Mouse (Mus musculus): Measurements from ENCODE around the gene Bid. TPM values are rescaled to one million over a fixed set of nuclear protein-coding genes. Genes with fewer than 3 reads are reported as not detected.

Gene Bid
- polyA plus RNA-seq, 1 experiment from 2014 or later, result 29.6 TPM

- ATAC-seq, result no peak
- Histone ChIP-seq H3K4me3 (replicated peaks; ENCODE audit: low read length) (no peak overlapping the region), H3K27ac (ENCODE audit: low read length) (no peak overlapping the region), H3K36me3 (ENCODE audit: control insufficient read depth, insufficient read depth) (no peaks in the 10 kb centered on the region; the same call in 1 of the 2 replicates), H3K27me3 (replicated peaks; ENCODE audit: control insufficient read depth, insufficient read depth, low read length) (no peaks in the 10 kb centered on the region), H3K9ac (replicated peaks; ENCODE audit: low read depth, low read length) (no peak overlapping the region), H3K9me3 (ENCODE audit: control insufficient read depth, low read length) (no peaks in the 10 kb centered on the region), H3K4me2 (ENCODE audit: low read length) (no peak overlapping the region), H3K4me1 (replicated peaks; ENCODE audit: control insufficient read depth, insufficient read depth, low read length) (no peaks in the 10 kb centered on the region)
- 92% methylated on average over 12 of the region's 12 CpGs for WGBS
Measured at GRCm38 (mm10) chr6:120938763-120939450, 22.3 kb upstream of the Bid start.

- Histone ChIP-seq H3K27me3 (replicated peaks; ENCODE audit: control insufficient read depth, insufficient read depth, low read length) (no peaks in the 10 kb centered on the region), H3K4me3 (replicated peaks; ENCODE audit: low read length) (no peak overlapping the region), H3K4me2 (ENCODE audit: low read length) (no peak overlapping the region), H3K4me1 (replicated peaks; ENCODE audit: control insufficient read depth, insufficient read depth, low read length) (no peaks in the 10 kb centered on the region), H3K27ac (ENCODE audit: low read length) (no peak overlapping the region), H3K36me3 (ENCODE audit: control insufficient read depth, insufficient read depth) (no peaks in the 10 kb centered on the region; the same call in 1 of the 2 replicates), H3K9me3 (ENCODE audit: control insufficient read depth, low read length) (no peaks in the 10 kb centered on the region), H3K9ac (replicated peaks; ENCODE audit: low read depth, low read length) (no peak overlapping the region)
- 82% methylated on average over 11 of the region's 11 CpGs for WGBS
- ATAC-seq, result no peak
Measured at GRCm38 (mm10) chr6:120937999-120938608, 21.5 kb upstream of the Bid start.

- Histone ChIP-seq H3K36me3 (ENCODE audit: control insufficient read depth, insufficient read depth) (peaks cover 3% of the 10 kb centered on the region; the same call in 1 of the 2 replicates), H3K27ac (ENCODE audit: low read length) (no peak overlapping the region), H3K9ac (replicated peaks; ENCODE audit: low read depth, low read length) (no peak overlapping the region), H3K4me2 (ENCODE audit: low read length) (no peak overlapping the region), H3K9me3 (ENCODE audit: control insufficient read depth, low read length) (no peaks in the 10 kb centered on the region), H3K4me3 (replicated peaks; ENCODE audit: low read length) (no peak overlapping the region), H3K27me3 (replicated peaks; ENCODE audit: control insufficient read depth, insufficient read depth, low read length) (no peaks in the 10 kb centered on the region), H3K4me1 (replicated peaks; ENCODE audit: control insufficient read depth, insufficient read depth, low read length) (no peaks in the 10 kb centered on the region)
- 87% methylated on average over 16 of the region's 16 CpGs for WGBS
- no peak for ATAC-seq
Measured at GRCm38 (mm10) chr6:120937104-120937617, 20.5 kb upstream of the Bid start.

- WGBS, result 80% methylated on average over 4 of the region's 4 CpGs
- Histone ChIP-seq H3K36me3 (ENCODE audit: control insufficient read depth, insufficient read depth) (peaks cover 3% of the 10 kb centered on the region; the same call in 1 of the 2 replicates), H3K9me3 (ENCODE audit: control insufficient read depth, low read length) (no peaks in the 10 kb centered on the region), H3K27me3 (replicated peaks; ENCODE audit: control insufficient read depth, insufficient read depth, low read length) (no peaks in the 10 kb centered on the region), H3K4me1 (replicated peaks; ENCODE audit: control insufficient read depth, insufficient read depth, low read length) (no peaks in the 10 kb centered on the region), H3K4me3 (replicated peaks; ENCODE audit: low read length) (no peak overlapping the region), H3K4me2 (ENCODE audit: low read length) (no peak overlapping the region), H3K9ac (replicated peaks; ENCODE audit: low read depth, low read length) (no peak overlapping the region), H3K27ac (ENCODE audit: low read length) (no peak overlapping the region)
- ATAC-seq, result no peak
Measured at GRCm38 (mm10) chr6:120934176-120934575, 17.5 kb upstream of the Bid start.

- ATAC-seq, result no peak
Measured at GRCm38 (mm10) chr6:120933670-120934069, 17.0 kb upstream of the Bid start.

GRCm38 (mm10) chr6:120932597-120932996, 15.9 kb upstream of the Bid start:
- peaks cover 3% of the 10 kb centered on the region; the same call in 1 of the 2 replicates for H3K36me3 ChIP-seq (ENCODE audit: control insufficient read depth, insufficient read depth)
- H3K27ac ChIP-seq (ENCODE audit: low read length), result no peak overlapping the region
- H3K27me3 ChIP-seq (replicated peaks; ENCODE audit: control insufficient read depth, insufficient read depth, low read length), result no peaks in the 10 kb centered on the region
- H3K4me2 ChIP-seq (ENCODE audit: low read length), result no peak overlapping the region
- no peaks in the 10 kb centered on the region for H3K9me3 ChIP-seq (ENCODE audit: control insufficient read depth, low read length)
- no peak overlapping the region for H3K4me3 ChIP-seq (replicated peaks; ENCODE audit: low read length)
- no peaks in the 10 kb centered on the region for H3K4me1 ChIP-seq (replicated peaks; ENCODE audit: control insufficient read depth, insufficient read depth, low read length)
- no peak overlapping the region for H3K9ac ChIP-seq (replicated peaks; ENCODE audit: low read depth, low read length)
- no peak for ATAC-seq
- 94% methylated on average over 12 of the region's 12 CpGs for WGBS

More at GRCm38 (mm10) chr6:120933670-120934069, 17.0 kb upstream of the Bid start:
- 92% methylated on average over 7 of the region's 7 CpGs for WGBS
- Histone ChIP-seq H3K27me3 (replicated peaks; ENCODE audit: control insufficient read depth, insufficient read depth, low read length) (no peaks in the 10 kb centered on the region), H3K4me3 (replicated peaks; ENCODE audit: low read length) (no peak overlapping the region), H3K4me1 (replicated peaks; ENCODE audit: control insufficient read depth, insufficient read depth, low read length) (no peaks in the 10 kb centered on the region), H3K27ac (ENCODE audit: low read length) (no peak overlapping the region), H3K9ac (replicated peaks; ENCODE audit: low read depth, low read length) (no peak overlapping the region), H3K9me3 (ENCODE audit: control insufficient read depth, low read length) (no peaks in the 10 kb centered on the region), H3K36me3 (ENCODE audit: control insufficient read depth, insufficient read depth) (peaks cover 3% of the 10 kb centered on the region; the same call in 1 of the 2 replicates), H3K4me2 (ENCODE audit: low read length) (no peak overlapping the region)

- 87% methylated on average over 6 of the region's 6 CpGs for WGBS
- H3K27ac ChIP-seq (ENCODE audit: low read length), result no peak overlapping the region
- peaks cover 3% of the 10 kb centered on the region; the same call in 1 of the 2 replicates for H3K36me3 ChIP-seq (ENCODE audit: control insufficient read depth, insufficient read depth)
- H3K4me1 ChIP-seq (replicated peaks; ENCODE audit: control insufficient read depth, insufficient read depth, low read length), result no peaks in the 10 kb centered on the region
- H3K27me3 ChIP-seq (replicated peaks; ENCODE audit: control insufficient read depth, insufficient read depth, low read length), result no peaks in the 10 kb centered on the region
- H3K9ac ChIP-seq (replicated peaks; ENCODE audit: low read depth, low read length), result no peak overlapping the region
- no peak overlapping the region for H3K4me3 ChIP-seq (replicated peaks; ENCODE audit: low read length)
- H3K4me2 ChIP-seq (ENCODE audit: low read length), result no peak overlapping the region
- H3K9me3 ChIP-seq (ENCODE audit: control insufficient read depth, low read length), result no peaks in the 10 kb centered on the region
- no peak for ATAC-seq
Measured at GRCm38 (mm10) chr6:120930450-120931306, 14.0 kb upstream of the Bid start.

- Histone ChIP-seq H3K9me3 (ENCODE audit: control insufficient read depth, low read length) (no peaks in the 10 kb centered on the region), H3K4me2 (ENCODE audit: low read length) (no peak overlapping the region), H3K4me1 (replicated peaks; ENCODE audit: control insufficient read depth, insufficient read depth, low read length) (no peaks in the 10 kb centered on the region), H3K36me3 (ENCODE audit: control insufficient read depth, insufficient read depth) (peaks cover 3% of the 10 kb centered on the region; the same call in 1 of the 2 replicates), H3K27me3 (replicated peaks; ENCODE audit: control insufficient read depth, insufficient read depth, low read length) (no peaks in the 10 kb centered on the region), H3K9ac (replicated peaks; ENCODE audit: low read depth, low read length) (no peak overlapping the region), H3K27ac (ENCODE audit: low read length) (no peak overlapping the region), H3K4me3 (replicated peaks; ENCODE audit: low read length) (no peak overlapping the region)
- ATAC-seq, result no peak
- 81% methylated on average over 1 of the region's 1 CpGs for WGBS
Measured at GRCm38 (mm10) chr6:120929421-120929820, 12.8 kb upstream of the Bid start.

- no peak overlapping the region for H3K4me2 ChIP-seq (ENCODE audit: low read length)
- H3K36me3 ChIP-seq (ENCODE audit: control insufficient read depth, insufficient read depth), result peaks cover 1% of the 10 kb centered on the region; the same call in 1 of the 2 replicates
- 77% methylated on average over 3 of the region's 3 CpGs for WGBS
- no peak overlapping the region for H3K9ac ChIP-seq (replicated peaks; ENCODE audit: low read depth, low read length)
- no peak overlapping the region for H3K4me3 ChIP-seq (replicated peaks; ENCODE audit: low read length)
- no peaks in the 10 kb centered on the region for H3K9me3 ChIP-seq (ENCODE audit: control insufficient read depth, low read length)
- H3K4me1 ChIP-seq (replicated peaks; ENCODE audit: control insufficient read depth, insufficient read depth, low read length), result no peaks in the 10 kb centered on the region
- no peaks in the 10 kb centered on the region for H3K27me3 ChIP-seq (replicated peaks; ENCODE audit: control insufficient read depth, insufficient read depth, low read length)
- H3K27ac ChIP-seq (ENCODE audit: low read length), result no peak overlapping the region
- ATAC-seq, result no peak
Measured at GRCm38 (mm10) chr6:120927765-120928164, 11.1 kb upstream of the Bid start.

Measured in forebrain, embryonic 16.5 days (tissue).